Mouse (Mus musculus): ENCODE measurements around the gene Mier2. TPM values are rescaled to one million over a fixed set of nuclear protein-coding genes. Genes with fewer than 3 reads are reported as not detected.

Gene Mier2
- total RNA-seq, 2 experiments from 2014 or later, result 5.8 to 9.4 TPM

DNA sequence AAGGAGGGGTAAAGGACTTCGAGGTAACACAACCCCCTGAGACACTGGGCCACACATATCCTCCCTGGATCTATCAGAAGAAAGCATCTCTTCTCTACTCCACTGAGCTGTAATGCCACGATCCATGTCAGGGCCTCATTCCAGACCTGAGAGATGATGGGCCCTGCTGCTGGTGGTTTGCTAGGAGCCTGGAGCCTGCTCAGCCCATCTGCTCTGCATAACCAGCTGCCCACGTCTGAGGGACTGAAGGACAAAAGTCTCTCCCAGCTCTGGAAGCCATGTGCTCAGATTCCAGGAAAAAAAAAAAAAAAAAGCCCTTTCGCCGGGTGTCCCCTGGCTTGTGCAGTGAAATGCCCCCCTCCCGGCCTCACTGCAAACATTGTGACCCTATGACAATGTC is 20.8 kb upstream of the Mier2 start:
- no peak for ATAC-seq (ENCODE audit: poor library complexity, severe bottlenecking)

DNA sequence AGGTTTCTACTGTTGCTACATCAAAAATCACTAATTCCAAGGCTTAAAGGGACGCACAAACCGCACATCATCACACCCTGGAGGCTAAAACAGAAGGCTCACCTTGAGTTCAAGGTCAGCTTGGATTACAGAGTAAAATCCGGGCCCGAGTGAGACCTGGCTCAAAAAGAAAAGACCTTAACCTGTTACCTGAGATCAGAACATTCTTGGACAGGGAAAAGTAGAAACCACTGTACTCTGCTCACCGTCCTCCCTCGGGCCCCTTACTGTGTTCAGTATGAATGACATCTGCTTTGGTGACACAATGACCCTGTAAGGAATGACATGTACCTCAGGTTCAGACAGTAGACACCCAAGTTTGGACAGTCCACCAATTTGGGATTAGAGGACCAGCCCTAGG is 19.8 kb upstream of the Mier2 start:
- ATAC-seq (ENCODE audit: poor library complexity, severe bottlenecking), result no peak

DNA sequence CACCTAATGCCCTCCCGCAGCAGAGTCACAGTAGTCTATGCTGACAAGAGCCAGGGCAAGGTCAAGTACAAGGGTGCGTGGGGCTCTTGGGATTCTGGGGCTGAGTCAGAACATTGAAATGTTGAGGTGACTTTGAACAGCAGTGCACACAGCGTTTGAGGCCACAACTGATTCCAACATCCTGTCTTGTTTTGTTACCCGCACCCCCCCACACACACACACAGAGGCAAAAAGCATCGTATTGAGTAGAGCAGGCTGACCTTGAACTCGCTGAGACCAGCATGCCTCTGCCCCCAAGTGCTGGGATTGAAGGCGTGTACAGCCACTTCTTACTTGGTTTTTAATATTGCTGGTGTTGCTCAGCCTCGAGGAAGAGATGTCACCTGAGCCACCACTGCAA is 19.4 kb upstream of the Mier2 start:
- ATAC-seq (ENCODE audit: poor library complexity, severe bottlenecking), result no peak

DNA sequence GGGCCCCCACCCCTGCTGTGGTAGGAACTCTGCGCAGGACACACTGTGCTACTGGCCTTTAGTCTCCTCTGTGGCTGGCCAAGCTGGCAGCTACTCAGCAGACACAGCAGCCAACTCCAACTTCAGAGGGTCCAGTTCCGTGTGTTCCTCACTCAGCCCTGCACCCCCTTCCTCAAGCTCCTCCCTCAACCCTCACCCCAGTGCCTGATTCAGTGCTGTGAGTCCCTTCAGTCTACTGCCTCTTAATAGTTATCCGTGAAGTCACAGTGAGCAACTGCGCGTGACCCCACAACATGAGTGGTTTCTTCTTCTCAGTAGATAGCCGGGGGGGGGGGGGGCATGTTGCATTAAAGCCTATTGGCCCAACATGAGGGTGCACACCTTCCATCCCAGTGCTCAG is 18.6 kb upstream of the Mier2 start:
- no peak for ATAC-seq (ENCODE audit: poor library complexity, severe bottlenecking)

DNA sequence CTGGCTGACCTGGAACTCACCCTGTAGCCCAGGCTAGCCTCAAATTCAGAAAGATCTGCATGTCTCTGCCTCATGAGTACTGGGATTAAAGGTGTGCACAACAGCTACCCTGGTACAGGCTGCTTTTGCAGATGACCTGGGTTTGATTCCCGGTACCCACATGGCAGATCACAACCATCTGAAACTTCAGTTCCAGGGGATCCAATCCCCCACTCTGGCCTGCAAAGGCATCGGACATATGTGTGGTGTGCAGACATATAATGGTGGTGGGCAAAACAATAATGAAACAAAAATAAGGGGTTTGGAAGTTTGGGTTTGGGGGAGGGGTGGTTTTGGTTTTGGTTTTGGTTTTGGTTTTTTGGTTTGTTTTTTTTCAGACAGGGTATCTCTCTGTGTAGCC is 16.3 kb upstream of the Mier2 start:
- no peak for ATAC-seq (ENCODE audit: poor library complexity, severe bottlenecking)

DNA sequence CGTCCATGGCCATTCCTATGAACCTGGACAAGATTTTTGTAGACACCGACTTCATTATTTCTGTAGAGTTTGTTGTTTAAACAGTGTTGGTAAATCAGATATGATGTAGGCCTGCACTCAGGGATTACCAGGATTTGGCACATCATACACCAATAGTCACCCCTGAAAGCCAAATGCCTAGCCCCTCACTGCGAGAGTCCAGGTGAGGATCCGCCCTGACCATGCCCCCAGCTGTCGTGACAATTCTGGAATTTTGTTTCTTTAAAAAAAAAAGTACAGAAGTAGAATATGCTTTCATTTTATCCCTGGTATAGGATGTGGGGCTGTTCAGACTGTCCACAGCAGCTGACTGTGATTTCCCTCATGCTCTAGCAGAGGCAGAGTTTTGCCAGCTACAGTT is 14.9 kb upstream of the Mier2 start:
- ATAC-seq (ENCODE audit: poor library complexity, severe bottlenecking), result no peak

DNA sequence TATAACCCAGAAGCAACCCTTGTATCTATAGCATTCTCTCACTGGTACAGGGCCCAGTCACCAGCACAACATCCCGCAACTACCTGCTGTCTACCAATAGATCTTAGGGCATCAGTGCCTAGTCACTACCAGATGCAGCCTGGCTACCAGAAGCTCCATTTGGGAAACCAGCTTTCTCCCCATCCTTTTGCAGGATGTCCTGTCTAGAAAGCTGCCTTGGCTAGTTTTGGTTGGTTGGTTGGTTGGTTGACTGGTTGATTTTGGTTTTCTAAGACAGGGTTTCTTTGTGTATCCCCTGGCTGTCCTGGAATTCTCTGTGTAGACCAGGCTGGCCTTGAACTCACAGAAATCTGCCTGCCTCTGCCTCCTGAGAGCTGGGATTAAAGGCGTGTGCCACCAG is 4.7 kb upstream of the Mier2 start:
- ATAC-seq (ENCODE audit: poor library complexity, severe bottlenecking), result no peak

DNA sequence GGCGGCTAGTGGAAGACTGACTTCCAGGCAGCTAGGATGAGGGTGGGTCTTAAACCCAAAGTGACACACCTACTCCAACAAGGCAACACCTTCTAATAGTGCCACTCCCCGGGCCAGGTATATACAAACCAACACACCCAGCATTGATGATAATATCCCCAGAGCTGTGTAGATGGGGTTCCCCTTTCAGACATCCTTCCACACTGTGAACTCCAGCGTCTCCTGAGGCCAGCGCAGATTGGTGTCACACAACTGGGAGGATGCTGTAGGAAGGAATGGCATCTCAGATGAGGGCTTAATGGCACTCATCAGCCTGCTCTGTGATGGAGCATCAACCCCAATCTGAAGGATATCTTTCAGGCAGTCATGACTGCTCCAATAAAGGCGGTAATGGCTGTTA is 2.5 kb upstream of the Mier2 start:
- ATAC-seq (ENCODE audit: poor library complexity, severe bottlenecking), result no peak

DNA sequence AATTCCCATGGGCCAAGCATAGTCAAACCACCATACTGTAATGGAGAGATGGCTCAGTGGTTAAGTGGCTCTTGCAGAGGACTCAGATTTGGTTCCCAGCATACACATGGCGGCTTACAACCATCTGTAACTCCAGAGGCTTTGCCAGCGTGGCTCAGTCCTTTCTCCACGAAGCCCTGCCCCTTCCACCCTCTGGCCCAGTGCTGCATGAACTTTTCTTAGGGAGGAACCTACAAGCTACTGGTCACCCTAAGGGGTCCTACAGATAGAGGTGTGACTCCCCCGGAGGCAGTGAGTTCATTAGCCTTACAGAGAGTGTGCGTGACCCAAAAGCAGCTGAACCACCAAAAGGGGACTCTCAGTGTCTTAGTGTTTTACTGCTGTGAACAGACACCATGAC is 2.0 kb upstream of the Mier2 start:
- no peak for ATAC-seq (ENCODE audit: poor library complexity, severe bottlenecking)

DNA sequence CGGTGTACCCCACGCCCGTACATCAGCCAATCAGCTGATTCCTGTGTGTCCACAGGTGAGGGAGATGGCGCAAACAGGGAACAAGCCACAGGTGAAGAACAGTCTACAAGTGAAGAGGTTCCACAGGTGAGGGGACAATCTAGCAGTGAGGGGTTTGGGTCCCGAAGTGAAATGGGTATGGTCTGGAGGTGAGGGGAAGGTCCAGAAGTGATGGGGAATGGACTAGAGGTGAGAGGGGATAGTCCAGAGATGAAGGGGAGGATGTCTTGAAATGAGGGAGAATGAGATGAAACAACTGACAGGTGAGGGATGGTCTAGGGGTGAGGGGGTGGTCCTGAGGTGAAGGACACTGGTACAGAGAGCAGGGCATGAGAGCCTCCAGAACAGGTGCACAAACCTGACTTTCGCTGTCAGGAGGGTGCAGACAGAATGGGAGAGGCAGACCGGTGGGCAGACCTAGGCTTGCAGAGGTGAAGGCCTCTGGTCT is 282 bp upstream of the Mier2 start:
- ATAC-seq (ENCODE audit: poor library complexity, severe bottlenecking), result no peak

DNA sequence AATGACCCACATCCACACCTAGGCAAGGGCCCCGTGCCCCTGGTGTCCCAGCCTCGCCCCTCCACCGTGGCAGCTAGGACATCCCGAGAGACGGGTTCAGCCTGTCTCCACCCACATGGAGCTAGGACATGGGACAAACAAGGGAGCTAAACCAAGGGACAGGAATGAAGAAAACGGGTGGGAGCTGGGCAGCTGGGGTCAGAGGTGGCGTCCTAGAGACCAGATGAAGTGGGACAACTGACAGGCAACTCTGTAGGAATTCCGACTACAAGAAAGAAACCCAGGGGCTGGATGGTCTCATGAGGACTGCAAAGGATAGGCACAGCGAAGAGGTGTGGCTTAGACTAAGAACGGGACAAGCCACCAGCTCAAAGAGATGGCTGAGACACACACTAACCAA is 1.3 kb downstream of the Mier2 start:
- no peak for ATAC-seq (ENCODE audit: poor library complexity, severe bottlenecking)

DNA sequence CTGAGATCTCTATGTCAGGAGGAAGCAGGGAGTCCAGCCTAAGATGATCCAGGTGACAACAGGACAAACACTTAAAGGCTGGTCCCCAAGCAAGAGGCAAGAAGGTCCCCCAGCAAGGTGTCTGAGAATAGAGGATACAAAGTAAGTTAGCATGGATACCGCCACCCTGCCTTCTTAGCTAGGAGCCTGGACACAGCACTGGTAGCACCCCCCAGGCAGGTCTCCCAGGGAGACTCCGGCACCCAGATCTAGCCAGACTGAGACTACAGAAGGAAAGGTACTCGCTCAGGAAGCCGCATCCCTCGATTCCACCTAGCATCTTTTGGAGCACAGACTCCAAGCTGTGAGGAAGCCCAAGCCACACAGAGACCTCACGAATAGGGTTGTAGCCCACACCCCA is 1.8 kb downstream of the Mier2 start:
- no peak for ATAC-seq (ENCODE audit: poor library complexity, severe bottlenecking)

DNA sequence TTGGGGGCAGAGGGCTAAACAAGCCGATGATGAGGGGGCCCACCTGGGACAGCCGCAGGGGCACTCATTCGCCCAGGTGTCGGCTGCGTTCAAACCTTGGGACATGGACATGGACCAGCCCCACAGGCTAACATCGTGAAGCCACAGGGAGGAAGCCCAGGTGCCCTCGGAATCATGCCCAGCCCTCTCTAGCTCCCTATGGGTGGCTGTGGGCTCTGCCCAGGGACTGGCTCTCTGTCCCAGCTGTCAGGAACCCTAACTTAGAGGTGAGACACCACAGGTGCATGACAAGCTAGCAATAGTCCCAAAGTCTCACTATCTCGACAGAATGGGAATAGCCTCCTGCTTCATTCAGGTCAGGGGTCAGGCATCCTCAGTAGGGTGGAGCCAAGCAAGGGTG is 2.5 kb downstream of the Mier2 start:
- no peak for ATAC-seq (ENCODE audit: poor library complexity, severe bottlenecking)

DNA sequence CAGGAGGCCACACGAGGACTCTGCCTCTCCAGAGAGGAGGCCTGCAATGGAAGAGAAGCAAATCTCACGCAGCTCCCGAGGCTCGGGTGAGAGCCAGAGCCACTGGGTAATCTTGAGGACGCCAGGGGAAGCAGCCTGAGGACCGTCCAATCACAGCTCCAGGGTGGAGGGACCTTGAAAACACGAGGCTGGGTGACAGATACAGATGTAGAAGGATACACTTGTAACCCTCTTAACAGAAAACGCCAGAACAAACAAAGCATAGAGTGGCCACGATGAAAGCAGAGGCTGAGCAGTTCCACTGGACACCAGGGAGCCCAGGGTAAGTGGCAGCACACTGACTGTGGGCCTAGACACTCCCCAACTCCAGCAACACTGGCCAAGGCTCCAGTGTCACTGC is 4.6 kb downstream of the Mier2 start:
- ATAC-seq (ENCODE audit: poor library complexity, severe bottlenecking), result no peak

DNA sequence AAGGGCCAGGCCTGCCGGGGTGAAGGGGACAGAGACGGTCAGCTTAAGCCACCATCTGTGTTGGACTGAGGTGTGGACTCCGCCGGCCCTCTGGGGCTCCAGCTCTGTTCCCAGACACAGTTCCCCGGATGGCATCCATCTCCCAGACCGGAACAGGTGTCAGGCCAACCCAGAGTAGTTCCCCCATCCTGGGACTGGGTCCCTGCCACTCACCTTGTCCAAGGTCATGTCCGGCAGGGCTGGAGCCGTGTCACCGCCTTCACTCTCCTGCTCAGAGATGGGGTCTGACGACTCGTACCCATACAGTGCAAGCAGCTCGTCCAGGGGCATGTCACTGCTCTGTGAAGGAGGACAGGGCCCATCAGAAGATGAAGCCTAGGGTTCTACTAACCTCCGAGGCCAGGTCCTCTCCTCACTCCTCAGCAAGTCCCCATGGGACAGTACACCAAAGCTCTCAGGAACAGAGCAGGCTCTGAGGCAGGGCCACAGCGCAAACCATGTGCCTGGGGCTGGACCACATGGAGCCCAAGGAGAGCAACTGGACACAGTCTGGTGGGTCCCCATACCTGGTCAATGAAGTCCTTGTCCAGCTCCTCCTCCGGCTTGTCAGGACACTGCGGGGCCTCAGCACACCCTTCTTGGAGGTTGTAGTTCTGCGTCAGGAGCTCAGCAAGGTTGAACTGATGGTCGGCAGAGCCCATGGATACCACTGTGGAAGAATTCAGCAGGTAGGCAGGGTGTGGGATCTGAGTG is 5.9 kb downstream of the Mier2 start:
- ATAC-seq (ENCODE audit: poor library complexity, severe bottlenecking), result no peak

DNA sequence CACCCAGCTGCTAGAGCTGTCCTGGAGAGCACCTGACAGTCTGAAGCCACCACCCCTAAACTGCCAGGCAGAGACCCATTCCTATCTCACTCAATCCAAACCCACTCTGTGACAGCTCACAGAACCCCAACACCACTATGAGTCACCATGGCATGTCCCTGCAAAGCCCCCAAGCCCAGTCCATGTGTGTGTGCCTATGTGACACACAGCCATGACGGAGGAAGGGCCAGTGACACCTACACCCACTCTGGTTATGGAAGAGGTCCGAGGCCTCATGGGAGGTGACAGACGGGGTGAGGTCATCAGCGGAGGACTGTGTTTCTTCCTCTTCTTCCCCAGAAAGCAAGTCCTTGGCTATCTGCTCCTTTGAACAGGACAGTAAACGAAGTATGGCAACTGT is 6.5 kb downstream of the Mier2 start:
- ATAC-seq (ENCODE audit: poor library complexity, severe bottlenecking), result no peak

DNA sequence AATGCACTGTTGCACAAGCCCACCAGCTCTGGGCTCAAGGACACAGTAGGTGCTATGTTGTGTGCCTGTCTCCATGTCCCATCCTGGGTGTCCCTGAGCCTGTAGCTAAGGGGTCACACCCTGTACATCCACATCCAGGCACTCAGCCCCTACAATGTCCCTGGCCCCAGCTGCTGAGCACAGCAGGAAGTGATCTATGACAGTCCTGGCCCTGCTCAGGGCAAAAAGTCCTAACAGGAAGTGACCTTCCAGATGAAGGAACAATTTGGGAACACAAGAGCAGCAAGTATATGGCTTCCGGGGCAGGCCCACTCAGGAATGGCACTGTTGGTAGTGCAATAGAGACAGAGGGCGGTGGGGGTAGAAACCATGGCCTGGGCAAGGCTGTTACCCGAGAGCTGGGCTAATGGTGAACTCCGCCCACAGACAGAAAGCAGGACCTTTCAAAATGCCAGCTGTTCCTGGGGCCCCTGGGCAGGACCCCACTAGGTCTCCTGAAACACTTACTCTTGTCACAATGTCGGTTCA is 7.8 kb downstream of the Mier2 start:
- no peak for ATAC-seq (ENCODE audit: poor library complexity, severe bottlenecking)

DNA sequence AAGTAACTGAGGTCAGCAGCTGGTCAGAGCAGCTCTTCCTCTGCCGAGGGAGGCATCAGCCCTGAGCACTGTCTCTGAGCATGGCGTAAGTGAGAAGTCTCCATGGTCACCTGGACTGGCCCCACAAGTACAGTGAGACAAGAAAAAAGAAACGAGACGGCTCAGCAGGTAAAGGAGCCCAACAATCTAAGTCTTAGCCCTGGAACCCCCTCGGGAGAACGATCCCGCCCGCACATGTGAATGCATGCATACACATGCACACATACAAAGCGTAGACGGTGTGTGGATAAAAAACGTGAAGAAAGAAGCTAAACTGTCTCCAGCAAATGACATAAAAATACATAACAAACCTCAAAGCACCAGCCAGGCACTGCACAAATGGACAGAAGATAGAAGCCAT is 8.5 kb downstream of the Mier2 start:
- ATAC-seq (ENCODE audit: poor library complexity, severe bottlenecking), result no peak

DNA sequence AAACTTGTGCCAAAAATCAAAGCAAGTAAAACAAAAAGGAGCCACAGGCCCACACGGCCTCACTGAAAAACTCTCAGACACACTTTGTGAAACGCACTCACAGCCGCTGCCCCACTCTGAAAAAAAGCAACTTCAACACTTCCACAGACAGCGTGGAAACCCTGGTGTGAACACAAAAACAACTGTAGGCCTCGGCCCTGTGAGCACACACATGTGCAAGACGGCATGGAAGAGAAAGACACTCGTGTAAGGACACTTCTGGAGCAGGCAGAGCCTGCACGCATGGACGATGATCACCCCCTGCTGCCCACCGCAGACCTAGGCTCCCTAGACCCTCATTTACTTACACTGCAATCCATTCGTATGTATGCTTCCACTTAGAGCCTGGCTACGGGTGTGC is 9.1 kb downstream of the Mier2 start:
- ATAC-seq (ENCODE audit: poor library complexity, severe bottlenecking), result no peak

DNA sequence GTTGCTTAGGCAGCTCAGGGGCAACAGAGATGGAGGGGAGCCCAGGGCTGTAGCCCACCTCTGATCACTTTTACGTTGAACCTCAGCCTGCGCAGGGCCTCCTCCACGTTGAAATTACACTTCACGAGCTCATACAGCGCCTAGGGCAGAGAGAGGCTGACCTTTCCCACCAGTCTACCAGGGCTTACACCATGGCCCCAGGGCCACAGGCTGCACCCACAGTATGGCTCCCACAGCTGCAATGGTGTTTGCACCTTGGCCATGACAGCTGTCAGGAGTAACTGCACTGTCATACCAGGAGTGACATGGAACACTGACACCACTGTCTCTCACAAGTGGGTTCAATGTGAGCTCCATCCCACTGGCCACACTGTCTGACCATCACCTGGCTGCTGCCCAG is 10.4 kb downstream of the Mier2 start:
- no peak for ATAC-seq (ENCODE audit: poor library complexity, severe bottlenecking)

DNA sequence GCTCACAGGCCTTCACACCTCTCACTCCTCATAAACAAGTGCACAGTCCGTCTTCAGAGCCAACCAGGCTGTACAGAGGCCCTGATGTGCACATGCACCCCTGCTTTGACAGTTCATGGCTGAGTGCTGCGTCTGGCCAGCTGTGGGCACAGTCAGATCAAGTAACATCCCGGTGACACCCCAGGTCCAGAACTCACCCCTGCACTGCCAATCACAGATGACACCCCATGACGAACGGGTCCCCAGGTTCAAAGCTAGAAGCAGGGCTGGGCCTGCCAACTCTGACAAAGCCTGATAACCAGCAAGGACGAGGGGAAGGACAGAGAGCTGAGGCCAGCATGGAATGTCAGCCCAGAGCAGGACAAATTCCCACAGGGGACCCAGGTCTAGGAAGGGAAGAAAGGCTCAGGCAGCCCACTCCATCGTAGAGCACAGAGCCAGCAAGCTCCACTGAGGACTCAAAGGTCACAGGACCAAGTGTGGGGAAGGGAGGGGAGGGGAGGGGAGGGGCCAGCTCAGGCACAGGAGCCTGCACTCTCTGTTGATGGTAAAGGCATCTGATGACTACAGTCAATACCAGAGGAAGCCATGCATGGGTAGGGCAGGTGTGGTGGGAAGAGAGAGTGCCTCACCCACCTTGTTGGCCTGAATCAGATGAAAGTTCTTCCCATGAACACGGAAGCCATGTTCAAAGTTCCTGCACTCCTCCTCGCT is 11.0 kb downstream of the Mier2 start:
- no peak for ATAC-seq (ENCODE audit: poor library complexity, severe bottlenecking)

DNA sequence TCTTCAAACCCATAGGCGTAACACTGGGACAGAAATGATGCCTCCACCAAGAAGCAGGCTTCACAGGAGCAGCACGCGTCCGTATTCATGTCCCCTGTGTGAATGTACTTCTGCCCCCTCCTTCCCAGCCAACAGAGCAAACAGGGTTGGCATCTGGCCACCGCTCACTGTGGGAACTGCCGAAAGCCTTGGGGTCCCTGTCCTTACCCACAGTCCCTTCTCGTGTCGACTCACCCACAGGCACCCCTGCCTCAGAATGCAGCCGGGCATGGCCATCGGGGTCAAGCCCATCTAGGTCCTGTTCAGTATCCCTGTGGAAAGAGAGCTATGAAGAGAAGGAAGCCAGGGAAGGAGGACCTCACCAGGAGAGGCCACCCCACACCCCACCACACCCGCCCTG is 12.8 kb downstream of the Mier2 start:
- no peak for ATAC-seq (ENCODE audit: poor library complexity, severe bottlenecking)
